Mouse (Mus musculus): Measurements from ENCODE around the gene Dnajb3.
"Not testable (repeated sequence)": the region's sequence is repeated elsewhere in the genome, so short reads cannot be mapped to it uniquely, and the experiment has no call there.

Dnajb3 gene

DNA sequence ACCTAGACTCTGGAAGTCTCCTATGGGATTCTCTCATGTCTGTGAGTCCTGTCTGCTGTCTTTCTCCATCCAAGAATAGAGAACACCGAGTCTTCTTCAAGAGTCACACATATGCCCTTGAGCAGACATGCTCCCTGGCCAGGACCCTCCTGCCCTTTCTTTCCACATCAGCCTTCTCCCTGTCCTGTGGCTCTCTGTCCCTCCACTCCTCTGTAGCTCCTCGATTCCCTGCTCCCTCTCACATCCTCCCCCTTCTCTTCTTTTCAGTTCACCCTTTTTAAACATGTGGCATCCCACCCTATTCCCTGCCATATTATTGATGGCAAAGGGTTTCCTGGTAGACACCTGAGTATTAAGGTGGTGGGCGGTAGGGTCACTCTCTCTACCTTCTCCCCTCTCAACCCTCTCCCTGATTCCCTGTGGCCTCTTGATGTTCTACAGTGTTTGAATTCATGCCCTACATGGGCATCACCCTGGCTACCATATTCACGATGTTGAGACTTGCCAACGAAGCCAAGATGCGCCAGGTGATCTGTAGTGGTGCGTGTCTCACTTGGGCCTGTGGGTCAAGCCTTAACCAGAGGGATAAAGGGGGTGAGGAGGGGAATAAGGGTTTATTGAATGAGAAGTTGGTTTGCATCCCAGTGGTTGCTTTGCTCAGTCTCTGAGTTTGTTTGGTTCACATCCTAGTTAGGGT, 26.4 kb upstream of the Dnajb3 start:
- no peak for DNase-seq (ENCODE audit: low spot score in 2 of 2)

DNA sequence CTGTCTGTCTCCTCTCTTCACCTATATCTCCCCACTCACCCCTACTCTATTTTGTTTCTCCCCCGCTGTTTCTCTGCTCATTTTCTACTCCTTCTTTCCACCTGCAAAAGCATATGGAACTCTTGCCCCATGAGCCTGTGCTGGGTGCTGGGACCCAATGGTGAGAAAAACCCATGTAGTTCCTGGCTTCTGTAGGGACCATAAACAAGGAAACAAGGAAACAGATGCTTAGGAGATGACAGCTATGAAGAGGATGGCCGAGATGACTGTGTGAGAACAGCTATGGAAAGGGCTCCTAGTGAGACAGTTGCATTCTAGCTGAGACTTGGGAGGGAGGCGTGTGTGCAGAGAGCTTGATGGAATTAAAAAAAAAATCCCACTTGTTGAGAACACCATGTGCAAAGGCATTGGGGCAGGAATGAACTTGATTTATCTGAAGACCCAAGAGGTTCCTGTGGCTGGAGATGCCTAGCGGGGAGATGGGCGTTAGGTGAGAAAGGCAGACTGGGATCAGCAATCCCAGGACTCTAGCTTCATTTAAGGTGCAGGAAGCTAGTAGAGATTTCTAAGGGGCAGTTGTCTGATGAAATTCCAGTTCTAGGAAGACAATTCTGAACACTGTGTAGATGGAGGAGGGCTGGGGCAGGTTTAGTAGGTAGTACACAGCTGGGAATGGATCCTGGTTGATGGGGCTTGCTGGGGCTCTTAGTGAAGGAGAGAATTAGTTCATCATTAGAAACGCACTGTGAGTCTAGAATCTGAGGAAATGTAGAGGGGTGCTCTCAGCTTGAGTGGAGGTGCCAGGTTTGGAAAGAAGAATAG, 25.6 kb upstream of the Dnajb3 start:
- DNase-seq (ENCODE audit: low spot score in 2 of 2): no peak

DNA sequence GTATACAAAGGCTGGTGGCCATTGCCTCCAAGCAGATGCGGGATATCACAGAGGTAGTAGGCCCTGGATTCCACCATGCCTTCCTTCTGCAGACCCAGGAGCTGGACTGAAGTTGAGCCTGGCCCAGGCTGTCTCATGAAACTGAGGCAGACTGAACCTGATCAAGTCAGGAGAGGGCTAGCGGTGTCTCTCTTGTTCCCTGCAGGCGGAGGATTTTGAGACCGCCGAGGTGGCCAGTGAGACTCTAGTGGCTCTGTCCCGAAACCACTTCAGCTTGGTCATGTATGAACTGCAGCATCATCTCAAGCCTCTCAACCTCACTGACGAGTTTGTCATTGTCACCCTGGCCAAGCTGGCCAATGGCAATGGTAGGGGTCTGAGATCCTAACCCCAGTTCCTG, 24.8 kb upstream of the Dnajb3 start:
- DNase-seq (ENCODE audit: low spot score in 2 of 2): no peak

DNA sequence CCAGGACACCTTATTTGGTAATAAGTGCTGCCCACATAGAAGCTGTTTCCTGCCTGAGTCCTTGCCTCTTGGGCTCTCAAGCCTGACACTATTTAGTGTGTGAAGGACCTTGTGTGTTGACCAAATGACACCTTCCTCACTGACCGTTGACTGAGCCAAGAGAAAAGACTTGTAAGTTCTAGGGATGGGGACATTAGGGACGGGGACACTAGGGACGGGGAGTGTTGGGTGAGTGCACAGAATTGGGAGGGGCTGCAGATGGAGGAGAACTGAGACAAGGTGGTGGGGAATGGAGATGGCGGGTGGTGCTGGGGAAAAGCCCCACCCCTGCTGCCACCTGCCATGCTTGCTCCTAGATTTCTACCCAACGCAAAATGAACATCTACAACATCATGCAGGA, 24.4 kb upstream of the Dnajb3 start:
- DNase-seq (ENCODE audit: low spot score in 2 of 2): no peak

DNA sequence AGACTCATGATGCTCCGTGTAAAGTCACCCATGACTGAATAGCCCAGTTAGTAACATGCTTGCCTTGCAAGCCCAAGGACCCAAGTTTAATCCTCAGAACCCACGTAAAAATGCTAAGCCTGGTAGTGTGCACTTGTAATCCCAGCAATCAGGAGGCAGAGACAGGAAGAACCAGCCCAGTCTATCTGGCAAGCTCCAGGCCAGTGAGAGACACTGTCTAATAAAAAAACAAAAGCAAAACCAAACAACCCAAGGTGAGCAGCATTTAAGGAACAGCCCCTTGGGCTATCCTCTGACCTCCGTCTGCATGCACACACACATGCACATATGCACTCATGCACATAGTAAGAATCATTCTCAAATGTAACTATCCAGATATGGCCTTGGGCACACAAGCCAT, 24.0 kb upstream of the Dnajb3 start:
- DNase-seq (ENCODE audit: low spot score in 2 of 2): no peak

DNA sequence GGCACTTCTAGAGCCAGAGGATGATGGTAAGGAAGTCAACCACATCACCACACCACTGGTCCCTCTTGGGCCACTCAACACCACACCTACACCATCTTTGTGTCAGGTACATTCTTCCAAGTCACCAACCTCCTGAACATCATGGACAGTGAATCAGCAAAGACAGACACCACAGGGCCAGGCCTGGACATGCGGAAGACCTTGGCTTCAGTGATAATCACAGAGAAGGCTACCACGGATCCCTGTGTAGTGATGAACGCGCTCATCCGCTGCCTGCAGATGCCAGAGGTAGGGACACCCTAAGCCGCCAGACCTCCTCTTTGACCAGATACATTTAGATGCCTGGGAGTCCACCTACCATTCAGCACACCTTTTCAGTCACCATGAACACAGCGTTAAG, 22.5 kb upstream of the Dnajb3 start:
- DNase-seq (ENCODE audit: low spot score in 2 of 2): no peak

DNA sequence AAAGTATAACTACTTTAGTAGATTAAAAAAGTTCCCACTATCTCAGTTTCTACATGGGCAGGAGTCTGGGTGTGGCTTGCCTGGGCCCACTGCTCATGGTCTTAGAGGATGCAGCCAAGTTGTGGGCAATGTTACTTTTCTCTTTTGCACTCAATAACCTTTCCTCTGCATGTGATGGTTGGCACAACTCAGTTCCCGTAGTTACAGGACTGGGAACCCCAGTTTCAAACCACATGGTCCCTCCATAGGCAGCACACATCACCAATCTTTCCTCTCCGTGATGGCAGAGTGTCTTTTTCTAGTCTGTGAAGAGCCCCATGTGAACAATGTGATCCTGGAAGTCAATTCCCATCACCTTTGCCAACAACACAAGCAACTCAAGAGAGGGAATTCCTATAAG, 21.9 kb upstream of the Dnajb3 start:
- peak in 1 of 2 experiments; percentile 10 for DNase-seq (ENCODE audit: low spot score in 2 of 2)

DNA sequence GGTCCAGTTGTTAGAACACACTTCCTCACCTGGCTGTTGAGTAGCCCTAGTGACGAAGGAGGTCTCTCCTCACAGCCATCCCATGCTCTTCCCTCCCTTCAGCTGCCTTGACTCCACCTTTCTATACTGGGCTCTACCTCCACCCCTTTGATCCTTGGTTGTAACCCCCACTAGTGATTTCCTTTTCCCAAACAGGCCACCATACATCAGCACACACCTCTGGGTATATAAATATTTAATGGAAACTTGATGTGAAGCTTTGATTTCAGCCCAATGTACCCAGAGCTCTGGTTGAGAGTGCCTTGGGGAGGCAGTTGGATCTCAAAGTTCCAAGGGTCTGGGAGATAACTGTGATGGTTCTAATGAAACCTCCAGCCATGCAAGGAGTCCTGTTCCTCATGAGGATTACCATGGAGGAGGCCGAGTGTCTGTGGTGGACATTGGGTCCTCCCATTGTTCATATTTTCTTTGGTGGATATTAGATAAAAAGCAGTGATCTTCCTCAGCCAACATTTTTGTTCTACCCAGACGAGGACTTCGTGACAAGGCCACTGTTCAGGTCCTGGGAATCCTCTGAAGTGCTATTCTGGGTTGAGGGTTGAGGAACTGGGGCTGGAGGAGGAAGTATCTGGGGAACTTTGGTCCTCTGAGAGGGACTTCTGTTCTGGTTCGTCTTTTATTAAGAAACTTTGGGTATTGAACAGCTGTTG, 21.2 kb upstream of the Dnajb3 start, which contains the start of gene Mroh2a:
Mroh2a (plus strand) TSS at position 317 of the 710 bp plus-strand sequence.
- peak in 1 of 2 experiments; percentile 24 for DNase-seq (ENCODE audit: low spot score in 2 of 2)

DNA sequence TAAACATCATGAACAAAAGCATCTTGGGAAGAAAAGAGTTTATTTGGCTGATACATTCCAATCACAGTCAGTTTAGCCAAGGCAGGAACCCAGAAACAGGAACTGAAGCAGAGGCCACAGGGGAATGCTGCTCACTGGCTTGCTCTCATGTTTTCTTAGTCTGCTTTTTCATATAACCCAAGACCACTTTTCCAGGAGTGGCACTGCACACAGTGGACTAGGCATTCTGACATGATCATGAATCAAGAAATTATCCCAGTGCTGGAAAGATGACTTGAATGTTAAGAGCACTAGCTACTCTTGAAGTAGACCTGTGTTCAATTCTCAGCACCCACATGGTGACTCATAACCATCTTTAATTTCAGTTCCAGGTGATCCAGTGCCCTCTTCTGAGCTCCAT, 20.2 kb upstream of the Dnajb3 start:
- DNase-seq (ENCODE audit: low spot score in 2 of 2): no peak

DNA sequence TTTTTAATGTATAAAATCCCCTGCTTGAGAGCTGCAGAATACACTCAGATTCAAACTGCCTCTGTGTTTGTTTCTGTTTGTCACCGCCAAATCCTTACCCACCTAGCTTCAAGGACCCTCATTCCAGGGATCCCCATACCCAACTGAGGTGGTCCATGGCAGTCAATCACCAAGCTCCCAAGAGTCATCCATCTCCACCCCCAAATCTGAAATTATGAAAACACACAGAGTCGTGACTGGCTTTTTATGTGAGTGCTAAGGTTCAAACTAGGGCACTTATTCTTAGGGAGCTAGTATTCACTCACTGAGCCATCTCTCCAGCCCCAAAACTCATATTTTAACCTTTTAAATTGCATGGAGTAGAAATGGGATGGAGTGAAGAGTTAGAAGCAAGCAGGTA, 19.7 kb upstream of the Dnajb3 start:
- not testable (repeated sequence) for DNase-seq (ENCODE audit: low spot score in 2 of 2)

DNA sequence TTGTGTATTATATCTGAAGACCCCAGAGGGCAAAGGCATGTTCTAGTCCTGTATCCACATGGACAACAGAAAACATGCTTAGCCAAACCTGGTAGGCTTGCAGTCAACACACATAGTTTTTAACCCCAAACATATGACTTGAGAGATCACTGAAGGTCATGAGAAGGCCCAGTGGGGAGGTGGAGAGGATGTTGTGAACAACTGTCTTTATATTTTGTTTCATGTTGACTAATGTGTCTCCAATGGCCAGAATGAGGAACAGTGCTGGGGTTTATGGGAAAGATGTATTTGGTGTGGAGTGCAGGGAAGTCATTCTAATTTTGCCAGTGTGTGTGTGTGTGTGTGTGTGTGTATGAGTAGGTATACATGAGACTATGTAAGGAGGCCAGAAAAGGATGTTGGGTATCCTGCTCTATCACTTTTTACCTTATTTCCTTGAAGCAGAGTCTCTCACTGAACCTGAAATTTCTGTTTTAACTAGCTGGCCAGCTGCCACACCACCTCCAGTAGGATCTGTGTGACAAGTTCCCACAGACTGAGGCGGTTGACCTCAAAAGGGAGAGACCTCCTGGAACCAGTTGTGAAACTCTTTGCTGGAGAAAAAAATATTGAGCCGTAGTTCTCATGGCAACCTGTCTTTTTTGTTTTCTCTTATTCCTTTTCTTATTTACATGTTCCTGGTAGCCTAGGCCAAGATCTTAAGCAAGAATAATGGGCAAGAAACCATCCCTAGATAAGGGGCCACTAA, 18.6 kb upstream of the Dnajb3 start:
- no peak for DNase-seq (ENCODE audit: low spot score in 2 of 2)

DNA sequence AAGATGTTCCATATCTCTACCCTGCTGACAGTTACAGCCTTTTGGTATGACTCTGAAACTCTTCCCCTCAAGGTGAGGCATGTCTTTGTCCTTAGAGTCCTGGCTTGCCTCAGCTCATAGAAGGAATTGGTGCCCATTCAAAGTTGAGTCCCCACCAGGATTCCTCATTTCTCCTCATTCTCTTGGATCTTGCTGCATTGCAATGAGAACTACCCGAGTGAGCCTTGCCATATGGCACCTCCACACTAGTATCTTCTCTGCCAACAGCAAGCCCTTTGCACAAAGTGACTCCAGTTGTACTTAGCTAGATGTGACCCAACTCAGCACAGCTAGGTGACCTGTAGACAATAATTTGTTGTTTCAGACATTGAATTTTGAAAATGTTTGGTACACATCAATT, 18.0 kb upstream of the Dnajb3 start:
- no peak for DNase-seq (ENCODE audit: low spot score in 2 of 2)

DNA sequence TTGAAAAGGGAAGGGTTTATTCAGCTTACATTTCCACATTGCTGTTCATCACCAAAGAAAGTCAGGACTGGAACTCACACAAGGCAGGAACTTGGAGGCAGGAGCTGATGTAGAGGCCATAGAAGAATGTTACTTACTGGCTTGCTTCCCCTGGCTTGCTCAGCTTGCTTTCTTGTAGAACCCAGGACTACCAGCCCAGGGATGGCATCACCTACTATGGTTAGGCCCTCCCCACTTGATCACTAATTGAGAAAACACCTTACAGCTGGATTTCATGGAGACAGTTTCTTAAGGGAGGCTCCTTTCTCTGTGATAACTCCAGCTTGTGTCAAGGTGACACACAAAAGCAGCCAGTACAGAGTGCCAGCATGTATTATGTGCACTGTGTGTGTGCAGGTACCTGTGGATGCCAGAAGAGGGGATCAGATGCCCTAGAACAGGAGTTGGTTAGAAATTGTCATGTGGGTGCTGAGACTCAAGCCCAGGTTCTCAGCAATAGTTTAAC, 17.5 kb upstream of the Dnajb3 start:
- not testable (repeated sequence) for DNase-seq (ENCODE audit: low spot score in 2 of 2)

DNA sequence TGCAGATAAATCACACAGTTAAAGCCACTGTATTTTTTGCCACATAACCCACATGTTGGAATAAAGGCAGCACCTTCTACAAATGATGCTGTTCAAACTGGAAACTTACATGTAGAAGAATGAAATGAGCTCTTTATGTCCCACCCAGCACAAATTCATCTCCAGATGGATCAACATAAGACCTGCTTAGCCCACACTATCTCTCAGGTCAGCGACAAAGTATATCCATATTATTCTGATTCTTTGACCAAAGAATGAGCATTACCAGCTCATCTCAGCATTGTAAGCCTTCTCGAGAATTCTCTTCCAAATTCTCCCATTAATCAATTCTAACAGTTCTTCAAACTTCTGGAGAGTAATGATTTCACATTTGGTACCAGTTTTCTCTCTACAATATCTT, 16.6 kb upstream of the Dnajb3 start:
- no peak for DNase-seq (ENCODE audit: low spot score in 2 of 2)

DNA sequence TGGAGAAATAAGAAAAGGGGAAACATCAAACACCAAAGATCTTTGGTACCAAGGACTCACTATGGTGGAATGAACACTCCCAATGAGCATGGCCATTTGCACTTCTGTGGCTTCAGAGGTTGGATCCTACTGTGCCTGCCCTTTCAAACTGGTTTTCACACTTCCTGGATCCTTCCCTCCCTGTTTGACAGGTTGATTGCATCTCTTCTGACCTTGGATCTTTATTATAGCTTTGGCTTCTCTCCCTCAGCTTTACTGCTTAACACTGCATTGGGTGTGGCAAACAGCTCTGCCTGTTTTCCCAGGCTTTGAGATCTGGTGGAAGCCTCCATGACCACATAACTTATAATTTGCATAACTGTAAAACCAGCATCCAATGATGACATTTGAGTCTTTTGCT, 14.8 kb upstream of the Dnajb3 start:
- no peak for DNase-seq (ENCODE audit: low spot score in 2 of 2)

DNA sequence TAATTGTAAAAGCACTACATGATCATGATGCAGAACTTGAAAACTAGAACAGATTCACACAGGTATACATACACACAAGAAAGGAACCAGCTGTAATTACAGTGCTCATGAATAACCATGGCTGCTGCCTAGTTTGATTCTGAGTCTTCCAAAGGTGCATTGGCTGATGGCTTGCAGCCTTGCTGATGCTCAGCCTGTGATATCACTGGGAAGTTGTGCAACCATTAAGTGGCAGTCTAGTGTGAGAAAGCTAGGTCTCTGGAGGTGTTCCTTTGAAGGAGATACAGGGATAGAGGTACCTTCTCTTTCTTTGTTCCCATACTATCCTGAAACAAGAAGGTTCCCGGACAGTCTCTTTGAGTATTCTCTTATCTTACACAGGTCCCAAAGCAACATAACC, 13.5 kb upstream of the Dnajb3 start:
- DNase-seq (ENCODE audit: low spot score in 2 of 2): no peak

DNA sequence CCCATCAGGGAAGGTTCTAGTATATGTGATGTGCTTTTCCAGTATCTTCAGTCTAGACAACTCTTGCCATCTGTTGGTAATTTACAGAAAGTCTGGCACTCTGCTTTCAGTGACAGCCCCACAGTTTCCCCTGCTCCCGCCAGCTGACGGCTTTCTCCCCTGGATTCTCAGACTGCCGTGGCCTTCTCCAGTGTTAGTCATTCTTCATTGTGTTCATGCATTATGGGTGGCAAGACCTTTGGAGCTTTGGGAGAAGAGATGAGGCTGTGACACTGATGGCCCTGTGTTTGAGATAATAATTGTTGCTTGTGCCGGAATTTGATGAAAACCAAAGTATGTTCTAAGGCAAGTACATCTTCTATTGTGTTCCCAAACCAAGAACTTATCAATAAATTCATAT, 13.0 kb upstream of the Dnajb3 start:
- no peak for DNase-seq (ENCODE audit: low spot score in 2 of 2)

DNA sequence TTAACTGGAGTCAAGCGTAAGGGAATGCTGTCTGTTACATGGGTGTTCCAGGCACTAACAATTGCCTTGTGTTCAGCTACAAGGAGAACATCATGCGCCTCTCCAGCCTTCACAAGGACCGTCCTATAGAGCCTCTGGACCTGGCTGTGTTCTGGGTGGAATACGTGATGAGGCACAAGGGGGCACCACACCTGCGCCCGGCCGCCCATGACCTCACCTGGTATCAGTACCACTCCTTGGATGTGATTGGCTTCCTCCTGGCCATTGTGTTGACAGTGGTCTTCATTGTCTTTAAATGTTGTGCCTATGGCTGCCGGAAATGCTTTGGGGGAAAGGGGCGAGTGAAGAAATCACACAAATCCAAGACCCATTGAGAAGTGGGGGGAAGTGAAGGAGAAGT, 12.5 kb upstream of the Dnajb3 start:
- DNase-seq (ENCODE audit: low spot score in 2 of 2): no peak

DNA sequence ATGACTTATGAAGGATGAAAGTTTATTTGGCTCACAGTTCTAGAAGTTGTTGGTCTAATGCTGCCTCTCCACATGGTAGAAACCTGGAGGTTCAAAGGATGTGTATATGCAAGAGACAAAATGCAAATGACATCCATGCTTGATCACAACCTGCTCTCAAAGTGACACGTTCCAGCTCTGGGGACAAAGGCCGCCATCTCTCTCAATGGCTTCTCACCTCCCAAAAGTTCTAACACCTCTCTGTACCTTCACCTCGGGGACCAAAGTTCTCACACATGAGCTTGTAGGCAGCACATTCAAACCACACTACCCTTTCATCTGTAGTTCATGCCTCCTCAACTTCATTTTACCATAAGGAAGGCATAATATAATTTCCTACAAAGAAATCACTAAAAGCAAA, 12.0 kb upstream of the Dnajb3 start:
- DNase-seq (ENCODE audit: low spot score in 2 of 2): no peak

DNA sequence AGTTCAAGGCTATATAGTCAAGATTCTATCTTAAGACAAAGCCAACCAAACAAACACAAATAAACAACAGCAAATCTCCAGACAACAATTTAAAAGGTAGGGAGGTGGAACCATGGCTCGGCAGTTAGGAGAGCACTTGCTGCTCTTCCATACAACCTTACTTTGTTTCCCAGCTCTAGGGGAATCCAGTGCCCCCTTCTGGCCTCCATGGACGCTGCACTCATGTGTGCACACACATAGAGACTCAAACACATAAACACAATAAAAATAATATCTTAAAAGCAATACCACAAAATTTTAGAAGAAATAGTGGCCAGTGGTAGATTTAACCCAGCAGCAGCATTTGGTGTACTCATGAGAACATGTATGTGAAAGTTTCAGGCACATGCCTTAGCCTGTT, 11.6 kb upstream of the Dnajb3 start:
- DNase-seq (ENCODE audit: low spot score in 2 of 2): no peak

DNA sequence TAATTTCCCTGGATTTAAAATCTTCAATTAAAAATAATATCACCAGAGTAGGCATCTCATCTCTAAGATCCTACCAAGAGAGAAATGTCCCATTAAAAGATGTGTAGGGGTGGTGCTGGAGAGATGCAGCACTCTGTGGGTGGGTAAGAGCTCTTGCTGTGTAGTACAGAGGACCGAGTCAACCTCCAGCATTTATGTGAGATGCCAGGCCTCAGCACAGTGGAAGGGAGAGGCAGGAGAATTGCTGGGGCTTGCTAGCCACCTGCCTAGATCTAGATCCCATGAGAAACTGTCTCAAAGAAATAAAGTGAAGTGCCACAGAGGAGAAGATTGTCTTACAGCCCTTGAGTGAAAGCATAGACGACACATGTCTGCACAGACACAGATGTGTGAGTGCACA, 11.0 kb upstream of the Dnajb3 start:
- no peak for DNase-seq (ENCODE audit: low spot score in 2 of 2)

Measured in left cerebral cortex, adult 9 months (tissue).